Mouse (Mus musculus) heart, adult 18-20 months (tissue): ENCODE results near the gene Gm21887. TPM values are rescaled to one million over a fixed set of nuclear protein-coding genes. Genes with fewer than 3 reads are reported as not detected.
"Not testable (repeated sequence)": the region's sequence is repeated elsewhere in the genome, so short reads cannot be mapped to it uniquely, and the experiment has no call there.

ENCODE experiments used
- DNase-seq, 2 experiments: peaks; one replicate each; pipeline ENCODE4 v3.0.0; 2021 to 2022; ENCODE audit warnings: mixed read lengths in 1 of 2
- total RNA-seq, 2 experiments: library from RNA; stranded (reverse); gene quantifications; 2 replicates each; pipeline ENCODE4 v1.2.3; 2021

The Gm21887 gene
- total RNA-seq, 2 experiments from 2014 or later = 43.1 to 43.4 TPM

GRCm38 (mm10) chrX:170013421-170013820 lies 4.0 kb downstream of the Gm21887 start:
- peak in 1 of 2 experiments; percentile 22 for DNase-seq

GRCm38 (mm10) chrX:170014038-170014437 lies 4.6 kb downstream of the Gm21887 start:
- peak in 1 of 2 experiments; percentile 10 for DNase-seq

- DNase-seq = peak in 1 of 2 experiments; percentile 10
These were observed 6.4 kb downstream of the Gm21887 start for GRCm38 (mm10) chrX:170015883-170016282.

GRCm38 (mm10) chrX:170017333-170018245 lies 8.1 kb downstream of the Gm21887 start:
- peak in 1 of 2 experiments; percentile 89 for DNase-seq

GRCm38 (mm10) chrX:170018571-170019218 lies 9.2 kb downstream of the Gm21887 start:
- peak in 1 of 2 experiments; percentile 83 for DNase-seq

GRCm38 (mm10) chrX:170019219-170019953 lies 9.9 kb downstream of the Gm21887 start:
- not testable (repeated sequence) for DNase-seq

GRCm38 (mm10) chrX:170019954-170020689 lies 10.7 kb downstream of the Gm21887 start:
- peak; percentile 89 to 100 for DNase-seq

GRCm38 (mm10) chrX:170020690-170021050 lies 11.2 kb downstream of the Gm21887 start:
- peak in 1 of 2 experiments; percentile 99 for DNase-seq

GRCm38 (mm10) chrX:170021205-170021604 lies 11.7 kb downstream of the Gm21887 start:
- peak in 1 of 2 experiments; percentile 78 for DNase-seq

- peak in 1 of 2 experiments; percentile 96 for DNase-seq
These were observed 12.4 kb downstream of the Gm21887 start for GRCm38 (mm10) chrX:170021750-170022461.

Other genes with a start within 250 kb of the Gm21887 start
- not detected for gene 4933400A11Rik, start 230.0 kb upstream of the Gm21887 start, total RNA-seq